Mouse (Mus musculus) forebrain, embryonic 11.5 days (tissue): ENCODE measurements around the gene Itm2c. TPM values are rescaled to one million over a fixed set of nuclear protein-coding genes. Genes with fewer than 3 reads are reported as not detected.

Source experiments
- ATAC-seq: fragments of 200-750 bp; cut with Nextera tagmentation; replicated peaks from 2 replicates; pipeline ENCODE4 v1.8.0; 2017; ENCODE audit warnings: moderate TSS enrichment; ENCODE audit not compliant: low FRiP score
- DNase-seq: peaks from one replicate; pipeline ENCODE4 v3.0.0-alpha.2; 2017; ENCODE audit warnings: low spot score
- H3K27ac ChIP-seq: fragments of 300-500 bp; sonication (generic); 2 replicates; pipeline ENCODE4 v1.5.1; 2014; ENCODE audit warnings: low read depth, low read length
- H3K27me3 ChIP-seq: fragments of 300-500 bp; sonication (generic); 2 replicates; pipeline ENCODE4 v1.6.1; 2014; ENCODE audit warnings: mild to moderate bottlenecking, low read length, mixed read lengths; ENCODE audit not compliant: control insufficient read depth, insufficient read depth
- H3K36me3 ChIP-seq: fragments of 300-500 bp; sonication (generic); 2 replicates; pipeline ENCODE4 v1.6.1; 2014; ENCODE audit warnings: mild to moderate bottlenecking, low read length, moderate library complexity, mixed read lengths; ENCODE audit not compliant: control insufficient read depth, insufficient read depth
- H3K4me1 ChIP-seq: fragments of 300-500 bp; sonication (generic); replicated peaks from 2 replicates; pipeline ENCODE4 v1.6.1; 2014; ENCODE audit warnings: low read length, mixed read lengths; ENCODE audit not compliant: control insufficient read depth, insufficient read depth
- H3K4me2 ChIP-seq: fragments of 300-500 bp; sonication (generic); 2 replicates; pipeline ENCODE4 v1.6.1; 2014; ENCODE audit warnings: low read depth, mild to moderate bottlenecking, low read length, moderate library complexity, mixed read lengths; ENCODE audit not compliant: severe bottlenecking
- H3K4me3 ChIP-seq: fragments of 300-500 bp; sonication (generic); 2 replicates; pipeline ENCODE4 v1.5.1; 2014; ENCODE audit warnings: low read depth, low read length
- H3K9ac ChIP-seq: fragments of 300-500 bp; sonication (generic); 2 replicates; pipeline ENCODE4 v1.6.1; 2014; ENCODE audit warnings: low read length
- H3K9me3 ChIP-seq: fragments of 300-500 bp; sonication (generic); 2 replicates; pipeline ENCODE4 v1.6.1; 2016; ENCODE audit warnings: low read length, mixed read lengths; ENCODE audit not compliant: control insufficient read depth
- WGBS: fragments of 180-500 bp; shearing (Covaris S2); extraction: QIAGEN DNeasy Blood & Tissue Kit; methylation state at CpG from one replicate; pipeline ENCODE4 v1.1.7; 2014; 5-methylcytosine and 5-hydroxymethylcytosine counted together
- polyA plus RNA-seq: library from polyadenylated mRNA; unstranded; fragments of >200 nt; fragmentation: Nextera tagmentation; extraction: Ambion mirVana; gene quantifications from 2 replicates; pipeline ENCODE4 v1.2.1, GENCODE M21; 2014

Itm2c gene
- polyA plus RNA-seq, 1 experiment from 2014 or later, result 65.3 TPM

GRCm38 (mm10) chr1:85922127-85922864 lies 28.2 kb downstream of the Itm2c start:
- H3K4me3 ChIP-seq, result no peak overlapping the region
- H3K36me3 ChIP-seq, result no peaks in the 10 kb centered on the region
- no peaks in the 10 kb centered on the region for H3K9me3 ChIP-seq
- no peak for ATAC-seq
- no peak overlapping the region for H3K27ac ChIP-seq
- WGBS, result 70% methylated on average over 7 of the region's 7 CpGs
- H3K27me3 ChIP-seq, result no peaks in the 10 kb centered on the region
- H3K4me2 ChIP-seq, result no peak overlapping the region
- H3K4me1 ChIP-seq, result peaks cover 4% of the 10 kb centered on the region
- no peak overlapping the region for H3K9ac ChIP-seq
- no peak for DNase-seq

- no peaks in the 10 kb centered on the region for H3K27me3 ChIP-seq
- 83% methylated on average over 5 of the region's 5 CpGs for WGBS
- no peaks in the 10 kb centered on the region for H3K36me3 ChIP-seq
- H3K4me2 ChIP-seq, result no peak overlapping the region
- H3K9ac ChIP-seq, result no peak overlapping the region
- H3K4me3 ChIP-seq, result no peak overlapping the region
- H3K9me3 ChIP-seq, result no peaks in the 10 kb centered on the region
- H3K4me1 ChIP-seq, result peaks cover 2% of the 10 kb centered on the region; the same call in 1 of the 2 replicates
- H3K27ac ChIP-seq, result no peak overlapping the region
- ATAC-seq (no peak), DNase-seq (no peak)
Observed at GRCm38 (mm10) chr1:85922865-85923211, 28.8 kb downstream of the Itm2c start.

- no peak overlapping the region for H3K4me2 ChIP-seq
- no peak overlapping the region for H3K27ac ChIP-seq
- ATAC-seq, result no peak
- 88% methylated on average over 5 of the region's 5 CpGs for WGBS
- no peaks in the 10 kb centered on the region for H3K36me3 ChIP-seq
- H3K4me1 ChIP-seq, result peaks cover 12% of the 10 kb centered on the region
- no peaks in the 10 kb centered on the region for H3K27me3 ChIP-seq
- H3K9ac ChIP-seq, result no peak overlapping the region
- DNase-seq, result no peak
- no peak overlapping the region for H3K4me3 ChIP-seq
- H3K9me3 ChIP-seq, result no peaks in the 10 kb centered on the region
Observed at GRCm38 (mm10) chr1:85925183-85925582, 31.1 kb downstream of the Itm2c start.

GRCm38 (mm10) chr1:85928057-85928687 lies 34.1 kb downstream of the Itm2c start, which contains the start of gene 4933407L21Rik:
TSS of gene 4933407L21Rik (plus strand) at chr1:85928483.
- peak within 1 kb of the TSS; percentile 12; the same call in 1 of the 2 replicates for H3K9ac ChIP-seq
- no peaks in the 10 kb centered on the region for H3K9me3 ChIP-seq
- no peaks in the 10 kb centered on the region for H3K27me3 ChIP-seq
- H3K4me3 ChIP-seq, result no peak within 1 kb of the TSS
- 36% methylated on average over 4 of the region's 4 CpGs for WGBS
- peak within 1 kb of the TSS; percentile 72 for H3K27ac ChIP-seq
- ATAC-seq (peak; percentile 88), DNase-seq (peak; percentile 70)
- H3K4me2 ChIP-seq, result 0 out of 2 replicates have a peak within 1 kb of the TSS, but pooled peaks have one; percentile 5
- H3K4me1 ChIP-seq, result peaks cover 18% of the 10 kb centered on the region
- H3K36me3 ChIP-seq, result no peaks in the 10 kb centered on the region

- no peak for DNase-seq
- H3K9me3 ChIP-seq, result no peaks in the 10 kb centered on the region
- peak; percentile 5; the same call in 1 of the 2 replicates for ATAC-seq
- H3K27me3 ChIP-seq, result no peaks in the 10 kb centered on the region
- H3K4me2 ChIP-seq, result no peak overlapping the region
- H3K36me3 ChIP-seq, result no peaks in the 10 kb centered on the region
- peaks cover 22% of the 10 kb centered on the region for H3K4me1 ChIP-seq
- WGBS, result 76% methylated on average over 4 of the region's 4 CpGs
- peak overlapping the region; percentile 72 for H3K27ac ChIP-seq
- H3K4me3 ChIP-seq, result no peak overlapping the region
- peak overlapping the region; percentile 12; the same call in 1 of the 2 replicates for H3K9ac ChIP-seq
Observed at GRCm38 (mm10) chr1:85928688-85929065, 34.6 kb downstream of the Itm2c start.

- Histone ChIP-seq H3K27me3 (no peaks in the 10 kb centered on the region), H3K4me2 (no peak overlapping the region), H3K36me3 (no peaks in the 10 kb centered on the region), H3K9ac (no peak overlapping the region), H3K4me3 (no peak overlapping the region), H3K4me1 (peaks cover 27% of the 10 kb centered on the region), H3K27ac (no peak overlapping the region), H3K9me3 (no peaks in the 10 kb centered on the region)
- ATAC-seq, result no peak
- WGBS, result 91% methylated on average over 6 of the region's 6 CpGs
- DNase-seq, result no peak
Observed at GRCm38 (mm10) chr1:85929406-85929805, 35.3 kb downstream of the Itm2c start.

DNA sequence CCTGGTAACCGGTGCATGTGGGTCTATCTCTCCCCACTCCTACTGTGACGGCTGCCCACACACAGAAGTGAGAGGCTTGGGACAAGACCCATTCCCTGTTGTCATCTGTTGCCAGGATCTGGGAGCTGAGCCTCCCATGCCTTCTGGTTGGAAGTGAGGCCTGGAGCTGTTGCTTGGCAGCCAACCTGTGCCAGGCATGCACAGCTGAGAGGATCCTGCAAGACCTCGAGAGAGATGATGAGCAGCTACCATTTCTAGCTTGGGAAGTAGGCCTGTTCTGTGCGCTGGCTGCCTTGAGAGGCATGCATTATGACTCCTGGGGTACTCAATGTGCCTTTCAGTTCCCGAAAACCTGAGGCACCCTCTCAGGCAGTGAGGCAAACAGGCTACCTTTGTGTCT lies 37.1 kb downstream of the Itm2c start:
- H3K27me3 ChIP-seq, result no peaks in the 10 kb centered on the region
- ATAC-seq (no peak), DNase-seq (no peak)
- WGBS, result 90% methylated on average over 5 of the region's 5 CpGs
- no peaks in the 10 kb centered on the region for H3K36me3 ChIP-seq
- H3K9me3 ChIP-seq, result no peaks in the 10 kb centered on the region
- H3K9ac ChIP-seq, result no peak overlapping the region
- H3K4me2 ChIP-seq, result no peak overlapping the region
- H3K4me3 ChIP-seq, result no peak overlapping the region
- H3K4me1 ChIP-seq, result peaks cover 27% of the 10 kb centered on the region
- H3K27ac ChIP-seq, result no peak overlapping the region

DNA sequence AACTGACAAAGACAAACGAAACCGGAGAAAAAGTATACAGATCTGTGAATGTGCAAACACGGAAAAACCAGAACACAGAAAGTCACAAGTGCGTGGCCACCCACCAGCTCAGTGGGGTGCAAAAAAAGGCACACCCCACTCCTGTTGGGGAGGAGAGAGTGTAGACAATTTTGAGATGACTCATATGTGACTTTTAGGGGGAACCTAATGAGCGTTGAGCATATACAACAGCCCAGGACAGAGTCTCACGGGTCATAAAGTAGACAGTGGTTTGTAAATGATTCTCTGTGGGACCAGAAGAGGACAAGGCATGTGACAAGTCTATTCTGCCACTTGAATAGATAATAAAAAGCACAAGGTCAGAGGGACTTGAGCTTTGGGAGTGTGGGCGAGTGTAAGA lies 39.1 kb downstream of the Itm2c start:
- peak overlapping the region; percentile 23; the same call in 1 of the 2 replicates for H3K9ac ChIP-seq
- H3K4me2 ChIP-seq, result no peak overlapping the region
- H3K27me3 ChIP-seq, result no peaks in the 10 kb centered on the region
- ATAC-seq, result peak; percentile 14; the same call in 1 of the 2 replicates
- H3K9me3 ChIP-seq, result no peaks in the 10 kb centered on the region
- H3K4me1 ChIP-seq, result peaks cover 22% of the 10 kb centered on the region
- H3K27ac ChIP-seq, result 0 out of 2 replicates have a peak overlapping the region, but pooled peaks have one; percentile 1
- H3K36me3 ChIP-seq, result no peaks in the 10 kb centered on the region
- no peak overlapping the region for H3K4me3 ChIP-seq
- WGBS, result 34% methylated on average over 7 of the region's 7 CpGs
- DNase-seq, result no peak
